Mouse (Mus musculus): Measurements from ENCODE around the gene Pde4c. TPM values are rescaled to one million over a fixed set of nuclear protein-coding genes. Genes with fewer than 3 reads are reported as not detected.
A peak's percentile ranks its signal among the peaks of the same experiment; 100 is the strongest.

Gene Pde4c
- total and polyA plus RNA-seq, 3 experiments: 0.65 to 3.0 TPM; not detected in 1

DNA sequence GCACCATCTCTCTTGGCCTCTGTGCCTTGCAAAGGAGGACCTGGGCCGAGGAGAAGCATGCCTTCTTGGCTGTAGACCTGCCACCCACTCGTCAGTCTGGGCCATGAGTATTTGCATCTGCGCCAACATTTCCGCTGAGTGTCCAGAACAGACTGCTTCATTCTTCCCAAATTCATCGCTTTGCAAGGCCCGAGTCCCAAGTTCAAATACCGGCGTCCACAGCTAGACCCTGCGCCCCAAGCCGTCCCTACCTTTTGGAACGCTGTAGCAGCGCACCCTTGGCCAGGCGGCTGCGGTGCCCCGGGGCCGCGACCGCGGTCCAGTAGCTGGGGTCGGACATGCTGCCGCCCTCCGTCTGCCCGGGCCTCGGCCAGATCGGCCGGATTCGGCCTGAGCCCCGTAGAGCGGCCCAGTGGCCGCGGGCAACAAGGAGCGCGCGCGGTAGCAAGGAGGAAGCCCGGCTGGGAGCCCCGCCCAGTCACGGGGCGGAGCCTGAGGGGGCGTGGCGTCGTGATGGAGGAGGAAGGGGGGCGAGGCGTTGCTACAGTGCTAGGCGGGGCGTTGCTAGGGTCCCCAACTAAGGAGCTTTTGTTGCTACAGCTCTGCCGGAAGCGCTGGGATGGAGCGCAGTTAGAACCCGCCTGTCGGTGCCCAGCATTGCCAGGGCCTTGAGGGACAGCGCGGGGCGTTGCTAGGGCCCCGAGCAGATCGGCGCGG is 68.6 kb downstream of the Pde4c start (continued):
- TF ChIP-seq BHLHE40 (IDR thresholded peaks at IDR 0.05; ENCODE audit: borderline replicate concordance, low read depth, low read length): no peak
- TF ChIP-seq GATA1 (IDR thresholded peaks at IDR 0.05; ENCODE audit: low read depth, low read length): no peak
- TF ChIP-seq SMC3 (IDR thresholded peaks at IDR 0.05; ENCODE audit: low read depth, low read length): no peak
- TF ChIP-seq NRF1 (IDR thresholded peaks at IDR 0.05; ENCODE audit: insufficient read depth, low read depth, low read length, poor library complexity, severe bottlenecking): 0 out of 2 replicates have a peak, but pooled peaks have one; percentile 9
- TF ChIP-seq UBTF (IDR thresholded peaks at IDR 0.05; ENCODE audit: borderline replicate concordance, insufficient read depth, low read depth, low read length): no peak
- no peak for TF ChIP-seq EP300 (IDR thresholded peaks at IDR 0.05; ENCODE audit: low read depth in 1 of 2, low read length in 2 of 2)
- peak; percentile 92 for TF ChIP-seq NELFE (IDR thresholded peaks at IDR 0.05; ENCODE audit: low read depth, low read length)
- peak; percentile 83 for TF ChIP-seq ELF1 (IDR thresholded peaks at IDR 0.05; ENCODE audit: low read depth, low read length)
- no peak for TF ChIP-seq CHD1 (IDR thresholded peaks at IDR 0.05; ENCODE audit: low read depth, low read length)
- no peak for TF ChIP-seq RCOR1 (IDR thresholded peaks at IDR 0.05; ENCODE audit: low read depth, low read length)
- no peak for TF ChIP-seq GABPA (IDR thresholded peaks at IDR 0.05; ENCODE audit: low read depth, low read length)
- TF ChIP-seq TBP (IDR thresholded peaks at IDR 0.05; ENCODE audit: low read depth, low read length): no peak
- no peak for TF ChIP-seq MYC (IDR thresholded peaks at IDR 0.05; ENCODE audit: low read depth, low read length)
- TF ChIP-seq ZNF384 (IDR thresholded peaks at IDR 0.05; ENCODE audit: low read depth, low read length): no peak
- TF ChIP-seq CTCF (IDR thresholded peaks at IDR 0.05 in 2 of 3, conservative IDR thresholded peaks at IDR 0.05 in 1 of 3; ENCODE audit: control insufficient read depth in 1 of 3, insufficient read depth in 1 of 3, low read depth in 2 of 3, low read length in 3 of 3, poor library complexity in 1 of 3, severe bottlenecking in 1 of 3): no peak
- no peak for TF ChIP-seq POLR2AphosphoS5 (IDR thresholded peaks at IDR 0.05; ENCODE audit: borderline replicate concordance, low read depth, low read length)
- TF ChIP-seq KAT2A (conservative IDR thresholded peaks at IDR 0.05; ENCODE audit: low read depth, low read length): no peak
- TF ChIP-seq ZKSCAN1 (IDR thresholded peaks at IDR 0.05; ENCODE audit: low read depth, low read length): no peak
- TF ChIP-seq E2F4 (IDR thresholded peaks at IDR 0.05; ENCODE audit: borderline replicate concordance, low read depth, low read length): no peak

- H3K27me3 ChIP-seq (ENCODE audit: control insufficient read depth in 1 of 2, insufficient read depth in 2 of 2, low read length in 2 of 2): no peaks in the 10 kb centered on the region
- no peak overlapping the region for H3K9ac ChIP-seq (ENCODE audit: control insufficient read depth, low read depth, low read length, poor library complexity, severe bottlenecking)
- no peak for TF ChIP-seq BHLHE40 (IDR thresholded peaks at IDR 0.05; ENCODE audit: borderline replicate concordance, low read depth, low read length)
- TF ChIP-seq POLR2AphosphoS5 (IDR thresholded peaks at IDR 0.05; ENCODE audit: borderline replicate concordance, low read depth, low read length): no peak
- TF ChIP-seq RAD21 (IDR thresholded peaks at IDR 0.05; ENCODE audit: low read depth, low read length): no peak
- no peak for TF ChIP-seq GABPA (IDR thresholded peaks at IDR 0.05; ENCODE audit: low read depth, low read length)
- TF ChIP-seq TBP (IDR thresholded peaks at IDR 0.05; ENCODE audit: low read depth, low read length): no peak
- no peak for TF ChIP-seq USF2 (IDR thresholded peaks at IDR 0.05; ENCODE audit: borderline replicate concordance in 1 of 2, insufficient read depth in 1 of 2, low read depth in 1 of 2, low read length in 2 of 2)
- TF ChIP-seq SMC3 (IDR thresholded peaks at IDR 0.05; ENCODE audit: low read depth, low read length): no peak
- no peak for TF ChIP-seq NRF1 (IDR thresholded peaks at IDR 0.05; ENCODE audit: insufficient read depth, low read depth, low read length, poor library complexity, severe bottlenecking)
- no peak for TF ChIP-seq HCFC1 (IDR thresholded peaks at IDR 0.05; ENCODE audit: low read depth, low read length)
- TF ChIP-seq KAT2A (conservative IDR thresholded peaks at IDR 0.05; ENCODE audit: low read depth, low read length): no peak
- no peak for TF ChIP-seq CHD1 (IDR thresholded peaks at IDR 0.05; ENCODE audit: low read depth, low read length)
- no peak for TF ChIP-seq ZKSCAN1 (IDR thresholded peaks at IDR 0.05; ENCODE audit: low read depth, low read length)
- no peak for TF ChIP-seq ELF1 (IDR thresholded peaks at IDR 0.05; ENCODE audit: low read depth, low read length)
- H3K9me3 ChIP-seq (replicated peaks; ENCODE audit: insufficient read depth, low read length): no peaks in the 10 kb centered on the region
- no peaks in the 10 kb centered on the region; a peak in 1 of 4 replicates for H3K36me3 ChIP-seq (ENCODE audit: control insufficient read depth in 1 of 2, insufficient read depth in 2 of 2, low read length in 2 of 2)
- H3K27ac ChIP-seq (ENCODE audit: control insufficient read depth, low read depth, low read length): no peak overlapping the region
- peaks cover 17% of the 10 kb centered on the region for H3K79me2 ChIP-seq (ENCODE audit: control insufficient read depth, insufficient read depth, low read length, poor library complexity)
- no peak for DNase-seq (ENCODE audit: low read depth, low spot score)
- peaks cover 0 to 12% of the 10 kb centered on the region in 2 experiments; a peak in 3 of 4 replicates for H3K4me1 ChIP-seq (ENCODE audit: control insufficient read depth in 1 of 2, insufficient read depth in 2 of 2, low read length in 2 of 2)
- H3K4me3 ChIP-seq (ENCODE audit: control insufficient read depth in 1 of 2, insufficient read depth in 1 of 2, low read depth in 2 of 2, low read length in 2 of 2): peak overlapping the region; percentile 49
Measured at GRCm38 (mm10) chr8:70792700-70793099, 69.2 kb downstream of the Pde4c start.
